In the genomic region with DNA sequence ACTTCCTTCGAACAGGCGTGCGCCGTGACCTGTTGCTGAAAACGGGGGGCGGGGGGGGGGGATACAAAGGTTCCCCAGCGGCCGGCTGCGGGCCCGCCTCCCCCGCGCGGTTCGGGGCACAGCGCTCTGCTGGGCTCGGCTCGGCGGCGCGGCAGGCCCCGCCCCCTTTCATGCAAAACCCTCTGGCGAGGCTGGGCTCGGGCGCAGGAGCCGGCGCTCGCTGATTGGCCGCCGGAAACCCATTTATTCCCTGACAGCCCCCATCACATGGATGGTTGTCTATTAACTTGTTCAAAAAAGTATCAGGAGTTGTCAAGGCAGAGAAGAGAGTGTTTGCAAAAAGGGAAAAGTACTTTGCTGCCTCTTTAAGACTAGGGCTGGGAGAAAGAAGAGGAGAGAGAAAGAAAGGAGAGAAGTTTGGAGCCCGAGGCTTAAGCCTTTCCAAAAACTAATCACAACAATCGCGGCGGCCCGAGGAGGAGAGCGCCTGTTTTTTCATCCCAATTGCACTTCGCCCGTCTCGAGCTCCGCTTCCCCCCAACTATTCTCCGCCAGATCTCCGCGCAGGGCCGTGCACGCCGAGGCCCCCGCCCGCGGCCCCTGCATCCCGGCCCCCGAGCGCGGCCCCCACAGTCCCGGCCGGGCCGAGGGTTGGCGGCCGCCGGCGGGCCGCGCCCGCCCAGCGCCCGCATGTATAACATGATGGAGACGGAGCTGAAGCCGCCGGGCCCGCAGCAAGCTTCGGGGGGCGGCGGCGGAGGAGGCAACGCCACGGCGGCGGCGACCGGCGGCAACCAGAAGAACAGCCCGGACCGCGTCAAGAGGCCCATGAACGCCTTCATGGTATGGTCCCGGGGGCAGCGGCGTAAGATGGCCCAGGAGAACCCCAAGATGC, we compare ENCODE assay signal across 9 mouse cellular contexts. TPM values are rescaled to one million over a fixed set of nuclear protein-coding genes. Genes with fewer than 3 reads are reported as not detected.
DNase-seq lines count a peak whose midpoint lies in the region; ATAC-seq and TF ChIP-seq lines count a peak whose summit lies in the region.
"Had no signal": no experiment of that assay in that cellular context is flagged by ENCODE, and none has a peak within 500 bp of the region (broad histone marks: within the 10 kb centered on the region; RNA-seq: fewer than 3 reads in every experiment).

A gene (plus strand): TSS at position 680 of the 895 bp plus-strand sequence.

- peaks cover 16% of the 10 kb centered on the region for H3K36me3 ChIP-seq in ES-E14 (ENCODE audit: control insufficient read depth, insufficient read depth, low read length, poor library complexity, severe bottlenecking)
- H3K36me3 ChIP-seq in forebrain, embryonic 13.5 days (ENCODE audit: poor library complexity, severe bottlenecking), result peaks cover 5% of the 10 kb centered on the region; the same call in 1 of the 2 replicates
- no peaks in the 10 kb centered on the region for H3K36me3 ChIP-seq in intestine, embryonic 14.5 days (ENCODE audit: control insufficient read depth, insufficient read depth, low read length)
- no peaks in the 10 kb centered on the region for H3K36me3 ChIP-seq in stomach, embryonic 14.5 days (ENCODE audit: control insufficient read depth, insufficient read depth, low read length)

- peak; percentile 91 for ATAC-seq in forebrain, embryonic 13.5 days
- peak; percentile 86 for ATAC-seq in intestine, embryonic 14.5 days (replicated peaks; ENCODE audit: low FRiP score, low TSS enrichment, low read depth)
- ATAC-seq in stomach, embryonic 14.5 days (ENCODE audit: insufficient number of reproducible peaks, insufficient read depth, low FRiP score, low read depth), result peak; percentile 90

- H3K9ac ChIP-seq in ES-E14 (ENCODE audit: insufficient read depth, low read depth, low read length, poor library complexity, severe bottlenecking), result peak within 1 kb of the TSS; percentile 97
- H3K9ac ChIP-seq in forebrain, embryonic 13.5 days, result peak within 1 kb of the TSS; percentile 96
- H3K9ac ChIP-seq in intestine, embryonic 14.5 days (ENCODE audit: low read length), result peak within 1 kb of the TSS; percentile 7; the same call in 1 of the 2 replicates
- H3K9ac ChIP-seq in stomach, embryonic 14.5 days (replicated peaks; ENCODE audit: low read depth, low read length), result peak within 1 kb of the TSS; percentile 81

- H3K9me3 ChIP-seq in ES-E14 (ENCODE audit: control insufficient read depth, insufficient read depth, low read depth, low read length), result no peaks in the 10 kb centered on the region
- no peaks in the 10 kb centered on the region for H3K9me3 ChIP-seq in forebrain, embryonic 13.5 days (replicated peaks)
- H3K9me3 ChIP-seq in intestine, embryonic 14.5 days (ENCODE audit: control insufficient read depth, low read length), result no peaks in the 10 kb centered on the region
- no peaks in the 10 kb centered on the region for H3K9me3 ChIP-seq in stomach, embryonic 14.5 days (ENCODE audit: control insufficient read depth, low read depth, low read length)

- peaks cover 0 to 4% of the 10 kb centered on the region in 2 experiments; a peak in 2 of 4 replicates for H3K4me1 ChIP-seq in ES-E14 (ENCODE audit: control insufficient read depth in 2 of 2, insufficient read depth in 2 of 2, low read length in 2 of 2, poor library complexity in 1 of 2)
- no peaks in the 10 kb centered on the region for H3K4me1 ChIP-seq in bone marrow, adult 2 months (ENCODE audit: control insufficient read depth, insufficient read depth, low read length)
- H3K4me1 ChIP-seq in forebrain, embryonic 13.5 days, result peaks cover 47% of the 10 kb centered on the region
- H3K4me1 ChIP-seq in intestine, embryonic 14.5 days (replicated peaks; ENCODE audit: control insufficient read depth, insufficient read depth, low read length), result 0 out of 2 replicates have a peak, but pooled peaks cover 7% of the 10 kb centered on the region
- 0 out of 2 replicates have a peak, but pooled peaks cover 3% of the 10 kb centered on the region for H3K4me1 ChIP-seq in stomach, embryonic 14.5 days (ENCODE audit: control insufficient read depth, insufficient read depth, low read length)

- in situ Hi-C loops in ES-E14 (cut with MboI; ENCODE audit: low sequenced_read_pairs in 2 of 2, unreplicated experiment in 2 of 2), result loop anchor here in 1 of 2 experiments (25.0 kb wide), 1 partner anchor 112 kb away; no protein-coding TSS in a partner anchor

- DNase-seq in ES-E14 (ENCODE audit: low read depth, low spot score), result no peak
- DNase-seq in intestine, embryonic 14.5 days (ENCODE audit: low spot score), result no peak
- peak in 1 of 2 experiments; percentile 84 for DNase-seq in left cerebral cortex, adult 8-10 months (ENCODE audit: low spot score in 2 of 2)
- DNase-seq in lung, postnatal 25 days (ENCODE audit: low spot score), result peak; percentile 57
- no peak for DNase-seq in spleen, adult 18-20 months

- 2% methylated on average over 86 of the region's 86 CpGs for WGBS in bone marrow, adult 2 months
- under 1% methylated on average over 75 of the region's 86 CpGs for WGBS in forebrain, embryonic 13.5 days
- under 1% methylated on average over 77 of the region's 86 CpGs for WGBS in intestine, embryonic 14.5 days
- WGBS in stomach, embryonic 14.5 days, result 1% methylated on average over 85 of the region's 86 CpGs

- TF ChIP-seq POLR2A in bone marrow, adult 2 months (IDR thresholded peaks at IDR 0.05; ENCODE audit: borderline replicate concordance, control insufficient read depth, low read depth, low read length), result no peak

- TF ChIP-seq CTCF in bone marrow, adult 2 months (IDR thresholded peaks at IDR 0.05; ENCODE audit: control insufficient read depth, insufficient read depth, low read length), result no peak

- H3K4me3 ChIP-seq in ES-E14 (ENCODE audit: insufficient read depth in 1 of 2, low read depth in 1 of 2, low read length in 2 of 2, poor library complexity in 1 of 2, severe bottlenecking in 1 of 2), result peak within 1 kb of the TSS; percentile 76 to 92
- no peak within 1 kb of the TSS for H3K4me3 ChIP-seq in bone marrow, adult 2 months (replicated peaks; ENCODE audit: control insufficient read depth, low read depth, low read length)
- H3K4me3 ChIP-seq in forebrain, embryonic 13.5 days, result peak within 1 kb of the TSS; percentile 60
- peak within 1 kb of the TSS; percentile 34 for H3K4me3 ChIP-seq in intestine, embryonic 14.5 days (ENCODE audit: low read depth, low read length)
- peak within 1 kb of the TSS; percentile 47 for H3K4me3 ChIP-seq in stomach, embryonic 14.5 days (ENCODE audit: low read depth, low read length)

- H3K27ac ChIP-seq in ES-E14 (ENCODE audit: insufficient read depth, low read depth, low read length, poor library complexity, severe bottlenecking), result peak within 1 kb of the TSS; percentile 97
- H3K27ac ChIP-seq in bone marrow, adult 2 months (ENCODE audit: control insufficient read depth, insufficient read depth, low read depth, low read length, poor library complexity), result no peak within 1 kb of the TSS; the same call in 1 of the 2 replicates
- H3K27ac ChIP-seq in forebrain, embryonic 13.5 days, result peak within 1 kb of the TSS; percentile 100
- H3K27ac ChIP-seq in intestine, embryonic 14.5 days (ENCODE audit: low read depth), result no peak within 1 kb of the TSS
- peak within 1 kb of the TSS; percentile 93 for H3K27ac ChIP-seq in stomach, embryonic 14.5 days (ENCODE audit: low read length)

- H3K4me2 ChIP-seq in forebrain, embryonic 13.5 days, result peak within 1 kb of the TSS; percentile 74
- peak within 1 kb of the TSS; percentile 55 for H3K4me2 ChIP-seq in intestine, embryonic 14.5 days (ENCODE audit: low read length)
- peak within 1 kb of the TSS; percentile 43 for H3K4me2 ChIP-seq in stomach, embryonic 14.5 days (replicated peaks; ENCODE audit: low read depth, low read length)

- H3K27me3 ChIP-seq in forebrain, embryonic 13.5 days, result no peaks in the 10 kb centered on the region
- H3K27me3 ChIP-seq in intestine, embryonic 14.5 days (replicated peaks; ENCODE audit: control insufficient read depth, insufficient read depth, low read length), result peaks cover 98% of the 10 kb centered on the region
- peaks cover 41% of the 10 kb centered on the region for H3K27me3 ChIP-seq in stomach, embryonic 14.5 days (ENCODE audit: control insufficient read depth, insufficient read depth, low read length)

TF ChIP-seq in ES-E14, 5 proteins besides CTCF, POLR2A, EP300 and RAD21:
- TF ChIP-seq HCFC1 (IDR thresholded peaks at IDR 0.05; ENCODE audit: borderline replicate concordance, insufficient read depth, low read length), result 0 out of 2 replicates have a peak, but pooled peaks have one; percentile 38
- TF ChIP-seq ZNF384 (IDR thresholded peaks at IDR 0.05; ENCODE audit: low read depth, low read length), result no peak
- 0 out of 2 replicates have a peak, but pooled peaks have one; percentile 36 for TF ChIP-seq CHD2 (IDR thresholded peaks at IDR 0.05; ENCODE audit: low read depth, low read length)
- TF ChIP-seq MAFK (IDR thresholded peaks at IDR 0.05; ENCODE audit: insufficient read depth, low read depth, low read length), result no peak
- TF ChIP-seq ZC3H11A (IDR thresholded peaks at IDR 0.05; ENCODE audit: borderline replicate concordance, low read depth, low read length), result 0 out of 2 replicates have a peak, but pooled peaks have one; percentile 25

RNA-seq across cellular contexts. Expression of the gene that starts here (rescaled TPM):
- total RNA-seq in ES-E14 (2012; rRNA removed), result 175 and 179 TPM in 2 replicates
- 11.5 TPM in 1 of 2 replicates, not detected in the other for polyA plus RNA-seq in bone marrow, adult 2 months (2011; ENCODE audit: insufficient read depth, insufficient read length, low replicate concordance, missing spikeins)
- 41.3 and 48.4 TPM in 2 replicates for polyA plus RNA-seq in forebrain, embryonic 13.5 days (2015; fragmentation: Nextera tagmentation; extraction: Ambion mirVana)
- 0.44 and 0.61 TPM in 2 replicates for polyA plus RNA-seq in intestine, embryonic 14.5 days (2014; fragmentation: Nextera tagmentation; extraction: Ambion mirVana)
- total RNA-seq in left cerebral cortex, adult 8-10 months (2022), result 10 to 100 TPM; 37.0 to 44.0 (median 39.2) TPM
- 12.0 and 12.5 TPM in 2 replicates for polyA plus RNA-seq in stomach, embryonic 14.5 days (2014; fragmentation: Nextera tagmentation; extraction: Ambion mirVana)
- total RNA-seq: neutrophil, adult 5-6 weeks had no signal

Comparison
In these comparisons a context has a peak if more than half of its experiments do, and no peak if none do; other contexts are left out.
1. Peak in ATAC-seq, H3K4me3 ChIP-seq, H3K9ac ChIP-seq and H3K4me2 ChIP-seq in intestine, embryonic 14.5 days; RNA of the gene not detected or under 1 TPM.
2. H3K27ac ChIP-seq: peak in ES-E14 (single experiment), forebrain, embryonic 13.5 days (single experiment) and stomach, embryonic 14.5 days (single experiment); none in bone marrow, adult 2 months (single experiment) and intestine, embryonic 14.5 days (single experiment).
3. H3K9ac ChIP-seq: peak in every context shown above with its lines; median percentile 97 in ES-E14; 96 in forebrain, embryonic 13.5 days; 81 in stomach, embryonic 14.5 days; 7 in intestine, embryonic 14.5 days.
4. Peak in every context shown above with its lines, with median percentiles within 50 percentile points of each other: ATAC-seq and H3K4me2 ChIP-seq.